Mouse (Mus musculus) CH12.LX (cell line): ENCODE results near the gene Itih2. TPM values are rescaled to one million over a fixed set of nuclear protein-coding genes. Genes with fewer than 3 reads are reported as not detected.

Experiments used
- DNase-seq: peaks from one replicate; pipeline ENCODE4 v3.0.0-alpha.2; 2013; ENCODE audit errors: extremely low read depth
- H3K27ac ChIP-seq: 2 replicates; pipeline ENCODE4 v1.5.1; 2012; ENCODE audit warnings: low read depth, mild to moderate bottlenecking, control low read depth, moderate library complexity; ENCODE audit not compliant: insufficient read depth
- H3K27me3 ChIP-seq: replicated peaks from 2 replicates; pipeline ENCODE3; 2012; ENCODE audit warnings: inconsistent platforms
- H3K36me3 ChIP-seq, 2 experiments: replicated peaks in 1 of 2; 2 replicates each; pipeline versions ENCODE3 to v1.6.1; 2012; ENCODE audit warnings: inconsistent platforms in 1 of 2, low read length in 1 of 2, mild to moderate bottlenecking in 1 of 2, mixed read lengths in 1 of 2, moderate library complexity in 1 of 2; ENCODE audit not compliant: control insufficient read depth in 1 of 2, insufficient read depth in 1 of 2
- H3K4me1 ChIP-seq, 2 experiments: 2 replicates each; pipeline ENCODE4 v1.6.1; 2012; ENCODE audit warnings: inconsistent platforms in 1 of 2, moderate library complexity in 1 of 2; ENCODE audit not compliant: insufficient read depth in 2 of 2, control insufficient read depth in 1 of 2
- H3K4me2 ChIP-seq: 2 replicates; pipeline ENCODE4 v1.6.1; 2012; ENCODE audit warnings: low read depth, mild to moderate bottlenecking, control low read depth; ENCODE audit not compliant: poor library complexity, insufficient read depth, severe bottlenecking
- H3K4me3 ChIP-seq, 3 experiments: fragments of 150-350 bp in 1 of 3; sonication (generic) in 1 of 3; replicated peaks in 1 of 3; 2 replicates each; pipeline versions ENCODE3 to v1.5.1; 2011 to 2012; ENCODE audit warnings: low read depth in 2 of 3, low read length in 2 of 3, mild to moderate bottlenecking in 2 of 3, moderate library complexity in 2 of 3, control low read depth in 1 of 3, improper control_type of control experiment in 1 of 3, inconsistent platforms in 1 of 3, mixed read lengths in 1 of 3; ENCODE audit not compliant: poor library complexity in 1 of 3
- H3K79me2 ChIP-seq: replicated peaks from 2 replicates; pipeline ENCODE4 v1.6.1; 2012; ENCODE audit warnings: mild to moderate bottlenecking, moderate library complexity; ENCODE audit not compliant: control insufficient read depth, poor library complexity, insufficient read depth, severe bottlenecking; ENCODE audit errors: extremely low read depth
- H3K9ac ChIP-seq: 2 replicates; pipeline ENCODE4 v1.6.1; 2012; ENCODE audit warnings: low read depth, mild to moderate bottlenecking, control low read depth, moderate library complexity; ENCODE audit not compliant: insufficient read depth
- H3K9me3 ChIP-seq: replicated peaks from 2 replicates; pipeline ENCODE3; 2012; ENCODE audit warnings: low read length, inconsistent platforms, mixed read lengths
- BHLHE40 ChIP-seq: IDR thresholded peaks from 2 replicates; pipeline ENCODE4 v1.6.1; 2011; ENCODE audit warnings: mild to moderate bottlenecking, low read depth, low read length, improper control_type of control experiment
- CHD1 ChIP-seq: IDR thresholded peaks from 2 replicates; pipeline ENCODE4 v1.6.1; 2012; ENCODE audit warnings: low read depth, low read length, improper control_type of control experiment, inconsistent platforms
- CHD2 ChIP-seq: IDR thresholded peaks from 2 replicates; pipeline ENCODE4 v1.6.1; 2011; ENCODE audit warnings: low read length, improper control_type of control experiment
- CTCF ChIP-seq, 2 experiments: IDR thresholded peaks in 1 of 2; conservative IDR thresholded peaks in 1 of 2; 2 replicates each; pipeline ENCODE4 v1.5.1; 2011 to 2012; ENCODE audit warnings: low read depth in 2 of 2, low read length in 2 of 2, improper control_type of control experiment in 1 of 2, inconsistent platforms in 1 of 2, mild to moderate bottlenecking in 1 of 2, moderate library complexity in 1 of 2
- E2F4 ChIP-seq: IDR thresholded peaks from 2 replicates; pipeline ENCODE4 v1.6.1; 2011; ENCODE audit warnings: low read depth, low read length, improper control_type of control experiment; ENCODE audit not compliant: insufficient replicate concordance
- EP300 ChIP-seq: IDR thresholded peaks from 2 replicates; pipeline ENCODE4 v1.6.1; 2011; ENCODE audit warnings: low read length, improper control_type of control experiment
- ETS1 ChIP-seq: conservative IDR thresholded peaks from 2 replicates; pipeline ENCODE4 v1.6.1; 2012; ENCODE audit warnings: low read depth, mild to moderate bottlenecking, inconsistent platforms, low read length, improper control_type of control experiment, moderate library complexity
- GABPA ChIP-seq: IDR thresholded peaks from 2 replicates; pipeline ENCODE4 v1.6.1; 2012; ENCODE audit warnings: low read depth, low read length, improper control_type of control experiment, inconsistent platforms; ENCODE audit not compliant: insufficient replicate concordance
- HCFC1 ChIP-seq: IDR thresholded peaks from 2 replicates; pipeline ENCODE4 v1.6.1; 2012; ENCODE audit warnings: low read depth, mild to moderate bottlenecking, inconsistent platforms, low read length, improper control_type of control experiment
- JUND ChIP-seq: conservative IDR thresholded peaks from 2 replicates; pipeline ENCODE4 v1.6.1; 2011; ENCODE audit warnings: low read depth, low read length, improper control_type of control experiment
- KAT2A ChIP-seq: IDR thresholded peaks from 2 replicates; pipeline ENCODE4 v1.6.1; 2012; ENCODE audit warnings: low read length, improper control_type of control experiment, inconsistent platforms; ENCODE audit not compliant: insufficient replicate concordance
- MAFK ChIP-seq: IDR thresholded peaks from 2 replicates; pipeline ENCODE4 v1.6.1; 2011; ENCODE audit warnings: low read length, improper control_type of control experiment; ENCODE audit not compliant: insufficient replicate concordance
- MAX ChIP-seq: IDR thresholded peaks from 2 replicates; pipeline ENCODE4 v1.6.1; 2011; ENCODE audit warnings: low read length, improper control_type of control experiment
- MAZ ChIP-seq: IDR thresholded peaks from 2 replicates; pipeline ENCODE4 v1.6.1; 2012; ENCODE audit warnings: low read depth, mild to moderate bottlenecking, inconsistent platforms, low read length, improper control_type of control experiment, moderate library complexity
- MEF2A ChIP-seq: IDR thresholded peaks from 2 replicates; pipeline ENCODE4 v1.6.1; 2014; ENCODE audit warnings: low read depth, mild to moderate bottlenecking, inconsistent platforms, low read length, improper control_type of control experiment, borderline replicate concordance
- MXI1 ChIP-seq: IDR thresholded peaks from 2 replicates; pipeline ENCODE4 v1.6.1; 2011; ENCODE audit warnings: mild to moderate bottlenecking, low read depth, low read length, improper control_type of control experiment
- MYC ChIP-seq: IDR thresholded peaks from 2 replicates; pipeline ENCODE4 v1.6.1; 2011; ENCODE audit warnings: low read depth, mild to moderate bottlenecking, improper control_type of control experiment, low read length
- NELFE ChIP-seq: IDR thresholded peaks from 2 replicates; pipeline ENCODE4 v1.6.1; 2011; ENCODE audit warnings: low read depth, low read length, improper control_type of control experiment
- NRF1 ChIP-seq: IDR thresholded peaks from 2 replicates; pipeline ENCODE4 v1.6.1; 2014; ENCODE audit warnings: low read depth, mild to moderate bottlenecking, inconsistent platforms, low read length, improper control_type of control experiment, moderate library complexity
- PAX5 ChIP-seq: IDR thresholded peaks from 2 replicates; pipeline ENCODE4 v1.6.1; 2012; ENCODE audit warnings: low read length, inconsistent platforms, mixed read lengths
- POLR2A ChIP-seq: IDR thresholded peaks from 2 replicates; pipeline ENCODE4 v1.6.1; 2011; ENCODE audit warnings: low read depth, mild to moderate bottlenecking, improper control_type of control experiment, low read length
- RAD21 ChIP-seq: IDR thresholded peaks from 2 replicates; pipeline ENCODE4 v1.6.1; 2011; ENCODE audit warnings: low read depth, mild to moderate bottlenecking, low read length, improper control_type of control experiment, moderate library complexity
- RCOR1 ChIP-seq: conservative IDR thresholded peaks from 2 replicates; pipeline ENCODE4 v1.6.1; 2012; ENCODE audit warnings: low read depth, mild to moderate bottlenecking, inconsistent platforms, low read length, improper control_type of control experiment
- SMC3 ChIP-seq: IDR thresholded peaks from 2 replicates; pipeline ENCODE4 v1.6.1; 2011; ENCODE audit warnings: low read depth, low read length, improper control_type of control experiment
- TBP ChIP-seq: conservative IDR thresholded peaks from 2 replicates; pipeline ENCODE4 v1.6.1; 2011; ENCODE audit warnings: low read depth, low read length, improper control_type of control experiment
- TCF12 ChIP-seq: IDR thresholded peaks from 2 replicates; pipeline ENCODE4 v1.6.1; 2014; ENCODE audit warnings: low read depth, mild to moderate bottlenecking, inconsistent platforms, low read length, improper control_type of control experiment
- USF1 ChIP-seq: IDR thresholded peaks from 2 replicates; pipeline ENCODE4 v1.6.1; 2014; ENCODE audit warnings: low read depth, mild to moderate bottlenecking, inconsistent platforms, low read length, improper control_type of control experiment
- USF2 ChIP-seq: conservative IDR thresholded peaks from 2 replicates; pipeline ENCODE4 v1.6.1; 2011; ENCODE audit warnings: low read depth, low read length, improper control_type of control experiment
- ZC3H11A ChIP-seq: IDR thresholded peaks from 2 replicates; pipeline ENCODE4 v1.6.1; 2012; ENCODE audit warnings: low read depth, mild to moderate bottlenecking, inconsistent platforms, low read length, improper control_type of control experiment
- ZKSCAN1 ChIP-seq: IDR thresholded peaks from 2 replicates; pipeline ENCODE4 v1.6.1; 2012; ENCODE audit warnings: low read depth, inconsistent platforms, low read length, improper control_type of control experiment, borderline replicate concordance
- ZMIZ1 ChIP-seq: IDR thresholded peaks from 2 replicates; pipeline ENCODE4 v1.6.1; 2012; ENCODE audit warnings: low read depth, mild to moderate bottlenecking, inconsistent platforms, low read length, improper control_type of control experiment
- ZNF384 ChIP-seq: IDR thresholded peaks from 2 replicates; pipeline ENCODE4 v1.6.1; 2012; ENCODE audit warnings: low read depth, low read length, improper control_type of control experiment, inconsistent platforms
- dilution Hi-C: fragments of 300-500 bp; cut with MboI; formaldehyde crosslinking; loops from 2 replicates; pipeline ENCODE4 v1.14.3; 2020; ENCODE audit warnings: low sequenced_read_pairs; ENCODE audit not compliant: extremely low pct_unique_long_range_greater_than_20kb, extremely low pct_ligation_motif_present
- in situ Hi-C: fragments of 300-500 bp; cut with MboI; formaldehyde crosslinking; loops from 3 replicates; pipeline ENCODE4 v1.14.3; 2019; ENCODE audit warnings: low sequenced_read_pairs, low pct_ligation_motif_present, low pct_unique_long_range_greater_than_20kb, mixed read lengths
- polyA plus RNA-seq: library from polyadenylated mRNA; unstranded; fragments of >175 nt; gene quantifications from 2 replicates; pipeline ENCODE4 v1.2.1, GENCODE M21; 2012; ENCODE audit warnings: low read depth; ENCODE audit not compliant: insufficient read length
- total RNA-seq, 2 experiments: library from RNA; depleted of rRNA; stranded (reverse); fragments of 300-350 nt in 1 of 2; fragments of >200 nt in 1 of 2; gene quantifications; 2 replicates each; pipeline ENCODE4 v1.2.3; 2012 to 2014

Gene Itih2
- total and polyA plus RNA-seq, 3 experiments: not detected

DNA sequence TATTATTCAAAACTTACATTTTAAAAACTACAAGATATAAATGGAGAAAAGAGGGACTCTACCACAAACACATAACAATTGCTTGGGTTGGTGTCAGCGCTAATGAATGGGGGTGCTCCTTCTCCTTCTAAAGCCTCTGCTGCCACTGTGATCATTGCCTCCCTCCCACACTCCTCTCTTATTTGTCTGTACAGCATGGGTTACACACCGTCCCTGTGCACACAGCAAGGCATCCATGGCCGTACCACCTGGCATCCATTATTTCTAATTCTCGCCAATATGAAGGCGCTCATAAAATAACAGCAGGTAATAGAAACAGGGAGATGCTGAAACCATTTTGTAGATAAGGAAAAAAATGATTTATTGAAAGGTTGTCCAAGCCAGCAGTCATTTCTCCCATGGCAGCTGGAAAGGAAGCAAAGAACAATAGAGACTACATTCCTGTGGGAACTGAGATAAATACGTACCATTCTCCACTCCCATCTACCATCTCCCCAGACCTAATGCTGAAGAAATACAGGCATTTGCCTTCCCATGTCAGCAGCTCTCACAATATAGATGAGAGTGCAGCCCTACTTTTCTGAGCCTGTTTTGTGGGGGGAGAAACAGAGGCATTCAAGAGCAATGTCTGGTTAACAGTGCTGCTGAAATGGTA is 22.5 kb downstream of the Itih2 start:
- Histone ChIP-seq H3K9me3 (no peaks in the 10 kb centered on the region), H3K4me3 (no peak overlapping the region), H3K79me2 (no peaks in the 10 kb centered on the region), H3K4me1 (peaks cover 0 to 11% of the 10 kb centered on the region in 2 experiments; a peak in 3 of 4 replicates), H3K36me3 (no peaks in the 10 kb centered on the region), H3K27me3 (no peaks in the 10 kb centered on the region), H3K9ac (no peak overlapping the region), H3K27ac (no peak overlapping the region), H3K4me2 (no peak overlapping the region)
- DNase-seq: no peak
- in situ Hi-C loops: no loop called here
- TF ChIP-seq EP300: no peak
- TF ChIP-seq PAX5: no peak
- no peak for TF ChIP-seq GABPA
- no peak for TF ChIP-seq TBP
- TF ChIP-seq JUND: no peak
- no peak for TF ChIP-seq TCF12
- no peak for TF ChIP-seq KAT2A
- TF ChIP-seq SMC3: no peak
- no peak for TF ChIP-seq NRF1
- no peak for TF ChIP-seq MAFK
- dilution Hi-C loops: no loop called here

DNA sequence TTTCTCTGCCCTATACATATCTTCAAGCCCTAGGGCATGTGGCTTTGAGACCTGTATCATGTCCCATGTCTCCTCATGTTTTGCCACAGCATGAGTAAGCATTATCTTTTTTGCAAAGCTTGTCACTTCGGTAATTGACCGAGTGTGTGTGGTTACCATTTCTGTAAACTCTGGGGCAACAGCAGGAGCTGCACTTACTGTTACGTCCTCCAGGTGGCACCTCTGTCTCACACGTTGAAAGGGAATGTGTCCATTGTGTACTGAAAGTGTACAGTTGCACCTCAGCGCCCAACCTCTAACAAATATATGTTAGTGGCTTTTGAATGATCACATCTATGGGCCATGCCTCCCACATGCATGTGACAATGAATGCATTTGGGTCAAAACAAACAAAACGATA is 30.0 kb downstream of the Itih2 start:
- Histone ChIP-seq H3K4me1 (peaks cover 2 to 15% of the 10 kb centered on the region in 2 experiments; a peak in 3 of 4 replicates), H3K4me3 (no peak overlapping the region), H3K27me3 (no peaks in the 10 kb centered on the region), H3K4me2 (no peak overlapping the region), H3K27ac (no peak overlapping the region), H3K9me3 (no peaks in the 10 kb centered on the region), H3K36me3 (no peaks in the 10 kb centered on the region), H3K79me2 (no peaks in the 10 kb centered on the region), H3K9ac (no peak overlapping the region)
- peak; percentile 54 for DNase-seq
- in situ Hi-C loops (no loop called here), dilution Hi-C loops (no loop called here)
- TF ChIP-seq POLR2A: no peak
- TF ChIP-seq CTCF (conservative IDR thresholded peaks at IDR 0.05 in 1 of 2, IDR thresholded peaks at IDR 0.05 in 1 of 2; ENCODE audit: low read depth in 2 of 2, low read length in 2 of 2): peak; percentile 85 to 88
- no peak for TF ChIP-seq GABPA
- no peak for TF ChIP-seq JUND
- TF ChIP-seq ZNF384: no peak
- 0 out of 2 replicates have a peak, but pooled peaks have one; percentile 18 for TF ChIP-seq NELFE
- TF ChIP-seq TBP: no peak
- no peak for TF ChIP-seq EP300
- TF ChIP-seq NRF1: 0 out of 2 replicates have a peak, but pooled peaks have one; percentile 10
- no peak for TF ChIP-seq MYC
- no peak for TF ChIP-seq MEF2A
- TF ChIP-seq ETS1: no peak
- no peak for TF ChIP-seq CHD1
- TF ChIP-seq CHD2: no peak
- TF ChIP-seq KAT2A: no peak
- TF ChIP-seq MXI1: no peak
- TF ChIP-seq USF2: no peak
- TF ChIP-seq MAX: no peak
- no peak for TF ChIP-seq ZMIZ1
- TF ChIP-seq RAD21: peak; percentile 80
- peak; percentile 43; the same call in 1 of the 2 replicates for TF ChIP-seq ZC3H11A
- 0 out of 2 replicates have a peak, but pooled peaks have one; percentile 17 for TF ChIP-seq TCF12
- no peak for TF ChIP-seq MAZ
- no peak for TF ChIP-seq BHLHE40
- TF ChIP-seq MAFK: no peak
- TF ChIP-seq ZKSCAN1: no peak
- TF ChIP-seq E2F4: no peak
- no peak for TF ChIP-seq USF1
- no peak for TF ChIP-seq HCFC1
- TF ChIP-seq RCOR1: no peak
